Mouse (Mus musculus) CD4-positive, CD25-positive, alpha-beta regulatory T cell (primary cell): ENCODE measurements around the gene Dnaaf5. TPM values are rescaled to one million over a fixed set of nuclear protein-coding genes. Genes with fewer than 3 reads are reported as not detected.

ENCODE experiments used
- polyA plus RNA-seq: library from polyadenylated mRNA; unstranded; fragments of 100-300 nt; shearing (Covaris generic); gene quantifications from one replicate; pipeline ENCODE4 v1.2.1, GENCODE M21; 2017

The Dnaaf5 gene
- polyA plus RNA-seq, result 28.7 TPM

DNA sequence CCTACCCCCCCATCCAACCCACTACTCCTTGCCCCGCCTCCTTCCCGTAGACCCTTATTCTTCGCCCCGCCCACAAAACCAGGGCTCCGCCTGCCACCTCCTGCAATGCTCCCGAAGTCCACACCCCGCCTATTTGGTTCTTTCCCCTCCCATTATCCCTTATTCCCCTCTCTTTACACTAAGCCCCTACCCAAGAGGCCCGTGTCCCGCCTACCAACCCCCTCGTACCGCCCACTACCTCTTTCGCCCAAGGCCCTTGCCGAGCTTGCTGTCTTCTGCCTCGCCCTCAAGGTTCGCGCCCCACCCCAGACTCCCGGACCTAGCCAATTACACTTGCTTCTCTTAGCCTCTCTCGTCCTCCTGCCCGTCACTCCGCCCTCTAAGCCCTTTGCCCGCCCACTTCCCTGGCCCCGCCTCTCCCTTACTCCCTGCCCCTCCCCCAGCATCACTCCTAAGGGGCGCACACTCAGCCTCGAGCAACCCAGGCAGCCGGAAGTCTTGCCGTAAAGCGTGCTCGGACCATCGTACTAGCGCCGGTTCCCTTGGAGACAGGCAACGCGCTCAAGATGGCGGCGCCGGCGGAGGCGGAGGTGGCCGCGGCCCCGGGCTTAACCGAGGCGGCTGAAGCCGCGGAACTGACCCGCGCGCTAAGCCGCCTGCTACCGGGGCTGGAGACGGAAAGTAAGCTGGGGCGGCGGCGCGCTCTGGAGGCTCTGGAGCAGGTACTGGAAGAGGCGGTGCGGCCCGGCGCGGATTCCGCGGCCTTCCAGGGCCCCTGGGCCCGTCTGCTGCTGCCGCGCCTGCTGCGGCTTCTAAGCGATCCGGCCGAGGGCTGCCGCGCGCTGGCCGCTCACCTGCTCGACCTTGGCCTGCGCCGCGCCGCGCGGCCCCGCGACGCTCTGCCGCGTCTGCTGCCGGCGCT, at the start of gene Dnaaf5, which contains the start of gene Prkar1b:
Gene Dnaaf5 (plus strand): TSS at position 543 of the 922 bp plus-strand sequence.
Gene Prkar1b (minus strand): TSS at position 321 of the 922 bp plus-strand sequence.

DNA sequence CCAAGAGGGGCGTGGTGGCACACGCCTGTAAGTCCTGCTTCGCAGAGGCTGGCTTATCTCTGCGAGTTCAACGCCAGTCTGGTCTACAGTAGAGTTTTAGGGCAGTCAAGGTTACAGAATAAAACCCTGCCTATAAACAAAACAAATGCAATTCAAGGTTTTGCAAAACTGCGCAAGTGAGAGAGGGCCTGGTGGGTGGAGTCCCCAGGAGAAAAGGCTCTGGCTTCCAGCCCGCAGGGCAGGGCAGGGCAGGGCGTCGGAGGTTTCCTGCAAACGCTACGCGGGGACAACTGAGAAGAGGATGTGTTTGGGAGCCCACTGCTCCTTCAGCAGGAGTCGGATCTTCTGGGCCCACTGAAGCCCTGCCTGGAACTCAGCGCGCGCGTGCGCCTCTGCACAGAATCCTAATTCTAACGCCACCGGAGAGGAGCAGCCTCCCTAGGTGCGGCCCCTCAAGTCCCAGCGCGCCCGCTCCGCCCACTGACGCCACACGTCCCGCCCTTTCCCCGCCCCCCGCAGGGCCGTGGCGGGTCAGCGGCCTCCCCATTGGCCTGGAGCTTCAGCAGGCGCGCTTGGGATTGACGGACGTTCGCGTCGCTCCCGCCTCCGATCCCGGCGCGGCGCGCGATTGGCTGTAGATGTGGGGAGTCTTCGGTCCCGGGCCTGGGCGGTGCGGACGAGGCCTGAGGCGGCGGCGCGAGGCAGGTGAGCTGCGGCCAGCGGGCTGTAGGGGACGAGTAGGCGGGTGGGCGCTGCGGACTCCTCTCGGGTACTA, 50.2 kb downstream of the Dnaaf5 start, which contains the start of gene Sun1:
Gene Sun1 (plus strand): TSS at position 643 of the 775 bp plus-strand sequence.

Other genes with a start within 250 kb of the Dnaaf5 start
- 0.16 TPM for gene Pdgfa, start 152.9 kb upstream of the Dnaaf5 start, polyA plus RNA-seq
- 2.3 TPM for gene Prkar1b, start 222 bp upstream of the Dnaaf5 start, polyA plus RNA-seq
- 41.6 TPM for gene Sun1, start 50.4 kb downstream of the Dnaaf5 start, polyA plus RNA-seq
- 142 TPM for gene Get4, start 102.1 kb downstream of the Dnaaf5 start, polyA plus RNA-seq
- 28.1 TPM for gene Adap1, start 175.4 kb downstream of the Dnaaf5 start, polyA plus RNA-seq
- 53.2 TPM for gene Cox19, start 201.2 kb downstream of the Dnaaf5 start, polyA plus RNA-seq
- gene Cyp2w1, start 202.4 kb downstream of the Dnaaf5 start, polyA plus RNA-seq, result not detected
- 30.8 TPM for gene Gpr146, start 227.5 kb downstream of the Dnaaf5 start, polyA plus RNA-seq